In the genomic region with DNA sequence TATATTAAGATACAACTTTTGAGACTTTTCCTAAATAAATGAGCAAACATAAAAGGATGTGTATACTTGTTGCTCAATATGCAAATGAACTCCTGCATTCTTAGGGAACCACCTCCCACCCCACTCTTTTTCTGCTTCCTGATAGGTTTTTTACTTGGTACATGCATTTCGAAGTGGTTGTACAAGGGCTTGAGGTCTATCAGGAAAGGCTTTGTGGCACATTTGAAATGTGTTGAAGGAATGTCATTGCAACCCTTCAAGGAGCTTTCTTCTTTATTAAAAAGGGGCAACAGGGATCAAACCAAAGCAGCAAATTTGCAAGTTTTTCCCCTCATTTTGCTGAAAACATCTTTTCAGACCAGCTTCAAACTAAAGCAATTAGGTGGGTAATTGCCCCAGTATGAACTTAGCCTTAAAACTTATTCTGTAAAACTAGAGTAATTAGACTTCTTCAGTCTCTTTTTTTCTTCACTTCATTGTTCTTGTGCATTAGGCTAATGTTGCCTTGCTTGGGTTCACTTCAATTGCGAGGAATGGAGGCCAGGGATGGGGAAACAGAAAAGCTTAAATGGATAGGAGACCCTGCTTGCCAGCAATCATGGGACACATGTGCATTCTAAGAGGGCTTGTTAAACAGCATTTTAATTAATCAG, we compare ENCODE assay signal across 22 mouse cellular contexts.
DNase-seq lines count a peak whose midpoint lies in the region; ATAC-seq and TF ChIP-seq lines count a peak whose summit lies in the region.
"Had no signal": no experiment of that assay in that cellular context is flagged by ENCODE, and none has a peak within 500 bp of the region (broad histone marks: within the 10 kb centered on the region; RNA-seq: fewer than 3 reads in every experiment).

No protein-coding gene starts in this region.

- no peaks in the 10 kb centered on the region; the same call in 1 of the 2 replicates for H3K4me1 ChIP-seq in forebrain, embryonic 12.5 days
- H3K4me1 ChIP-seq in heart, adult 2 months (ENCODE audit: control insufficient read depth, insufficient read depth, low read length), result no peaks in the 10 kb centered on the region
- H3K4me1 ChIP-seq: embryonic facial prominence, embryonic 15.5 days; heart, embryonic 15.5 days; kidney, embryonic 15.5 days; limb, embryonic 10.5 days; liver, embryonic 15.5 days; lung, embryonic 15.5 days had no signal

- no peak for DNase-seq in frontal cortex, postnatal 36 days (ENCODE audit: low spot score in 2 of 2)
- DNase-seq in brain, embryonic 14.5 days (ENCODE audit: low read depth), result peak; percentile 94
- DNase-seq in retina, embryonic 14.5 days (ENCODE audit: low spot score), result peak; percentile 82
- DNase-seq in kidney, adult 18-20 months, result no peak
- DNase-seq in heart, adult 2 months, result no peak
- DNase-seq: adrenal gland, postnatal 25 days; cerebellum, adult 9-10 months; gastrocnemius, postnatal 36 days; heart, postnatal 36 days; liver; lung, postnatal 4 days had no signal

- ATAC-seq in frontal cortex, adult (ENCODE audit: low TSS enrichment), result peak; percentile 59
- ATAC-seq in forebrain, embryonic 12.5 days (ENCODE audit: low FRiP score), result peak; percentile 89
- ATAC-seq: CD4-positive, CD25-positive, alpha-beta regulatory T cell, adult 4 months; hindbrain, embryonic 16.5 days; intestine, postnatal 0 days had no signal

- H3K9me3 ChIP-seq in forebrain, embryonic 12.5 days, result no peaks in the 10 kb centered on the region
- H3K9me3 ChIP-seq: embryonic facial prominence, embryonic 15.5 days; heart, embryonic 15.5 days; kidney, embryonic 15.5 days; limb, embryonic 10.5 days; liver, embryonic 15.5 days; lung, embryonic 15.5 days had no signal

- H3K4me2 ChIP-seq in forebrain, embryonic 12.5 days, result peak overlapping the region; percentile 10; the same call in 1 of the 2 replicates
- H3K4me2 ChIP-seq: embryonic facial prominence, embryonic 15.5 days; heart, embryonic 15.5 days; kidney, embryonic 15.5 days; liver, embryonic 15.5 days; lung, embryonic 15.5 days had no signal

- TF ChIP-seq EP300 in heart, adult 2 months (IDR thresholded peaks at IDR 0.05; ENCODE audit: insufficient read depth, low read depth, low read length), result no peak

- no peaks in the 10 kb centered on the region for H3K36me3 ChIP-seq in forebrain, embryonic 12.5 days (replicated peaks)
- H3K36me3 ChIP-seq in heart, adult 2 months (ENCODE audit: control insufficient read depth, insufficient read depth, low read length), result no peaks in the 10 kb centered on the region
- H3K36me3 ChIP-seq: embryonic facial prominence, embryonic 15.5 days; heart, embryonic 15.5 days; kidney, embryonic 15.5 days; limb, embryonic 10.5 days; liver, embryonic 15.5 days; lung, embryonic 15.5 days had no signal

- no peaks in the 10 kb centered on the region for H3K79me2 ChIP-seq in heart, adult 2 months (replicated peaks; ENCODE audit: control insufficient read depth, insufficient read depth, low read length)

- H3K4me3 ChIP-seq in forebrain, embryonic 12.5 days (replicated peaks), result no peak overlapping the region
- H3K4me3 ChIP-seq in heart, adult 2 months, result no peak overlapping the region
- H3K4me3 ChIP-seq: embryonic facial prominence, embryonic 15.5 days; heart, embryonic 15.5 days; kidney, embryonic 15.5 days; limb, embryonic 10.5 days; liver, embryonic 15.5 days; lung, embryonic 15.5 days had no signal

- intact Hi-C loops in heart, adult 2 months (cut with DNase I), result no loop called here

- 12% methylated on average over 2 of the region's 2 CpGs for WGBS in forebrain, embryonic 12.5 days
- 78% methylated on average over 2 of the region's 2 CpGs for WGBS in heart, adult 2 months

- no peak overlapping the region for H3K9ac ChIP-seq in forebrain, embryonic 12.5 days
- H3K9ac ChIP-seq in heart, adult 2 months (ENCODE audit: low read depth, low read length), result no peak overlapping the region
- H3K9ac ChIP-seq: embryonic facial prominence, embryonic 15.5 days; heart, embryonic 15.5 days; kidney, embryonic 15.5 days; liver, embryonic 15.5 days; lung, embryonic 15.5 days had no signal

- peaks cover 32% of the 10 kb centered on the region for H3K27me3 ChIP-seq in forebrain, embryonic 12.5 days
- no peaks in the 10 kb centered on the region for H3K27me3 ChIP-seq in heart, adult 2 months (ENCODE audit: control insufficient read depth, insufficient read depth, low read length)
- H3K27me3 ChIP-seq: embryonic facial prominence, embryonic 15.5 days; heart, embryonic 15.5 days; kidney, embryonic 15.5 days; liver, embryonic 15.5 days; lung, embryonic 15.5 days had no signal

- no peak overlapping the region for H3K27ac ChIP-seq in forebrain, embryonic 12.5 days
- no peak overlapping the region for H3K27ac ChIP-seq in heart, adult 2 months
- H3K27ac ChIP-seq: embryonic facial prominence, embryonic 15.5 days; heart, embryonic 15.5 days; kidney, embryonic 15.5 days; limb, embryonic 10.5 days; liver, embryonic 15.5 days; lung, embryonic 15.5 days had no signal

- TF ChIP-seq CTCF in brain, embryonic 14.5 days (IDR thresholded peaks at IDR 0.05; ENCODE audit: borderline replicate concordance, extremely low read depth, insufficient read depth, insufficient read length), result no peak
- TF ChIP-seq CTCF in heart, adult 2 months (IDR thresholded peaks at IDR 0.05), result no peak

- TF ChIP-seq POLR2A in brain, embryonic 14.5 days (IDR thresholded peaks at IDR 0.05; ENCODE audit: borderline replicate concordance, extremely low read depth, insufficient read depth, insufficient read length, poor library complexity, severe bottlenecking), result no peak
- TF ChIP-seq POLR2A in heart, adult 2 months (IDR thresholded peaks at IDR 0.05; ENCODE audit: insufficient read depth, low read depth, low read length), result no peak

Comparison
In these comparisons a context has a peak if more than half of its experiments do, and no peak if none do; other contexts are left out.
1. DNase-seq: peak in brain, embryonic 14.5 days (single experiment) and retina, embryonic 14.5 days (single experiment); none in frontal cortex, postnatal 36 days (0 of 2), kidney, adult 18-20 months (single experiment) and heart, adult 2 months (0 of 2).